In genomic region chr7:81379363-81379762, GRCm38 (mm10) we compare ENCODE assay signal across 18 mouse cellular contexts.
"Had no signal": no experiment of that assay in that cellular context is flagged by ENCODE, and none has a peak within 500 bp of the region (broad histone marks: within the 10 kb centered on the region; RNA-seq: fewer than 3 reads in every experiment).

No protein-coding gene starts in this region.

- H3K4me3 ChIP-seq: midbrain, embryonic 10.5 days; midbrain, embryonic 12.5 days; myocyte; neural tube, embryonic 13.5 days; neural tube, embryonic 15.5 days had no signal

- H3K9me3 ChIP-seq: midbrain, embryonic 10.5 days; midbrain, embryonic 12.5 days; neural tube, embryonic 13.5 days; neural tube, embryonic 15.5 days had no signal

- ATAC-seq: midbrain, embryonic 16.5 days had no signal

- H3K9ac ChIP-seq: lung, embryonic 14.5 days; midbrain, embryonic 12.5 days; neural tube, embryonic 13.5 days; neural tube, embryonic 15.5 days had no signal

- H3K27me3 ChIP-seq: midbrain, embryonic 12.5 days; neural tube, embryonic 13.5 days; neural tube, embryonic 15.5 days had no signal

- H3K4me2 ChIP-seq: lung, embryonic 14.5 days; midbrain, embryonic 12.5 days; neural tube, embryonic 13.5 days; neural tube, embryonic 15.5 days had no signal

- H3K27ac ChIP-seq: midbrain, embryonic 10.5 days; midbrain, embryonic 12.5 days; neural tube, embryonic 13.5 days; neural tube, embryonic 15.5 days had no signal

- DNase-seq: lung, embryonic 14.5 days; lung, postnatal 10 days; lung, postnatal 4 days; midbrain, embryonic 14.5 days; retina, postnatal 1 day; right cerebral cortex, adult 18-20 months; right cerebral cortex, postnatal 25 days; right cerebral cortex, postnatal 4 days; spleen, adult 18-20 months; thymus, adult 2 months; thymus, postnatal 25 days; thymus, postnatal 4 days had no signal

- H3K4me1 ChIP-seq: midbrain, embryonic 10.5 days; midbrain, embryonic 12.5 days; neural tube, embryonic 13.5 days; neural tube, embryonic 15.5 days had no signal

- H3K36me3 ChIP-seq: midbrain, embryonic 10.5 days; midbrain, embryonic 12.5 days; neural tube, embryonic 13.5 days; neural tube, embryonic 15.5 days had no signal
